ENCODE assay signal across 20 mouse cellular contexts in genomic region chr2:90822978-90823377, GRCm38 (mm10). TPM values are rescaled to one million over a fixed set of nuclear protein-coding genes. Genes with fewer than 3 reads are reported as not detected.
A peak's percentile ranks its signal among the peaks of the same experiment; 100 is the strongest.
DNase-seq lines count a peak whose midpoint lies in the region; ATAC-seq lines count a peak whose summit lies in the region.
"Had no signal": no experiment of that assay in that cellular context is flagged by ENCODE, and none has a peak within 500 bp of the region (broad histone marks: within the 10 kb centered on the region; RNA-seq: fewer than 3 reads in every experiment).

No protein-coding gene starts in this region.

- no peaks in the 10 kb centered on the region for H3K36me3 ChIP-seq in hindbrain, embryonic 16.5 days (ENCODE audit: control insufficient read depth, insufficient read depth, low read length)
- H3K36me3 ChIP-seq: embryonic facial prominence, embryonic 13.5 days; embryonic facial prominence, embryonic 15.5 days; forebrain, embryonic 10.5 days; forebrain, embryonic 12.5 days; G1E had no signal

- no peak for ATAC-seq in hindbrain, embryonic 16.5 days
- ATAC-seq: activated CD4-positive, CD25-positive, alpha-beta regulatory T cell, adult 4 months; Patski had no signal

- H3K4me1 ChIP-seq in hindbrain, embryonic 16.5 days (ENCODE audit: control insufficient read depth, insufficient read depth, low read depth, low read length), result no peaks in the 10 kb centered on the region
- H3K4me1 ChIP-seq: embryonic facial prominence, embryonic 13.5 days; embryonic facial prominence, embryonic 15.5 days; forebrain, embryonic 10.5 days; forebrain, embryonic 12.5 days had no signal

- no peak overlapping the region for H3K9ac ChIP-seq in hindbrain, embryonic 16.5 days (ENCODE audit: low read depth, low read length)
- H3K9ac ChIP-seq: embryonic facial prominence, embryonic 13.5 days; embryonic facial prominence, embryonic 15.5 days; forebrain, embryonic 12.5 days had no signal

- H3K27me3 ChIP-seq in hindbrain, embryonic 16.5 days (replicated peaks; ENCODE audit: control insufficient read depth, insufficient read depth, low read length), result no peaks in the 10 kb centered on the region
- H3K27me3 ChIP-seq: embryonic facial prominence, embryonic 13.5 days; embryonic facial prominence, embryonic 15.5 days; forebrain, embryonic 12.5 days; Patski had no signal

- DNase-seq in cerebellum, adult 9-10 months, result peak; percentile 61
- no peak for DNase-seq in cerebellum, postnatal 25 days
- DNase-seq in ES-CJ7 (ENCODE audit: low read depth, low spot score), result peak; percentile 77
- peak; percentile 90 for DNase-seq in R1 (ENCODE audit: low read depth, low spot score)
- no peak for DNase-seq in adrenal gland, adult 2 months
- no peak for DNase-seq in left cerebral cortex, adult 8-10 months (ENCODE audit: low spot score in 2 of 2)
- DNase-seq: adrenal gland, postnatal 10 days; adrenal gland, postnatal 25 days; embryo, embryonic 11 days had no signal

- H3K4me2 ChIP-seq in hindbrain, embryonic 16.5 days (ENCODE audit: low read length), result no peak overlapping the region
- H3K4me2 ChIP-seq: embryonic facial prominence, embryonic 13.5 days; embryonic facial prominence, embryonic 15.5 days; forebrain, embryonic 12.5 days had no signal

- no peak overlapping the region for H3K27ac ChIP-seq in hindbrain, embryonic 16.5 days (ENCODE audit: low read depth, low read length)
- H3K27ac ChIP-seq: embryonic facial prominence, embryonic 13.5 days; embryonic facial prominence, embryonic 15.5 days; forebrain, embryonic 10.5 days; forebrain, embryonic 12.5 days had no signal

- no peak overlapping the region for H3K4me3 ChIP-seq in hindbrain, embryonic 16.5 days (ENCODE audit: low read length)
- H3K4me3 ChIP-seq: embryonic facial prominence, embryonic 13.5 days; embryonic facial prominence, embryonic 15.5 days; erythroblast, embryonic 14.5 days; forebrain, embryonic 10.5 days; forebrain, embryonic 12.5 days had no signal

- 90% methylated on average over 2 of the region's 2 CpGs for WGBS in hindbrain, embryonic 16.5 days

- H3K9me3 ChIP-seq in hindbrain, embryonic 16.5 days (ENCODE audit: control insufficient read depth, low read length), result no peaks in the 10 kb centered on the region
- H3K9me3 ChIP-seq: embryonic facial prominence, embryonic 13.5 days; embryonic facial prominence, embryonic 15.5 days; forebrain, embryonic 10.5 days; forebrain, embryonic 12.5 days; G1E had no signal

RNA-seq across cellular contexts. Expression of gene Mtch2, which starts 24.0 kb away (rescaled TPM):
- polyA plus RNA-seq in hindbrain, embryonic 16.5 days (2015; fragmentation: Nextera tagmentation; extraction: Ambion mirVana), result 256 and 257 TPM in 2 replicates
- total RNA-seq in adrenal gland, adult 2 months (2021), result 100 to 1,000 TPM; 264 to 267 TPM
- 28.9 and 36.0 TPM in 2 replicates for polyA plus RNA-seq in adrenal gland, adult 2 months (2012; rRNA removed)
- total RNA-seq in left cerebral cortex, adult 8-10 months (2022), result 100 to 1,000 TPM in 3 of 4 experiments, 10 to 100 TPM in 1; 99.3 to 117 (median 109) TPM

RNA-seq across cellular contexts. Expression of gene Agbl2, which starts 40.5 kb away (rescaled TPM):
- polyA plus RNA-seq in hindbrain, embryonic 16.5 days (2015; fragmentation: Nextera tagmentation; extraction: Ambion mirVana), result 0.69 and 1.1 TPM in 2 replicates
- 1 to 10 TPM; 1.1 to 1.3 TPM for total RNA-seq in adrenal gland, adult 2 months (2021)
- 0.51 and 0.58 TPM in 2 replicates for polyA plus RNA-seq in adrenal gland, adult 2 months (2012; rRNA removed)
- total RNA-seq in left cerebral cortex, adult 8-10 months (2022), result 1 to 10 TPM in 3 of 4 experiments, under 1 TPM in 1; 0.75 to 1.5 (median 1.2) TPM
- total RNA-seq: common myeloid progenitor, adult 5-6 weeks had no signal
- polyA plus RNA-seq: activated CD4-positive, CD25-positive, alpha-beta regulatory T cell, adult 4 months; C2C12; erythroblast, embryonic 14.5 days; G1E; Patski had no signal

Comparison
In these comparisons a context has a peak if more than half of its experiments do, and no peak if none do; other contexts are left out.
1. DNase-seq: peak in cerebellum, adult 9-10 months (single experiment), ES-CJ7 (single experiment) and R1 (single experiment); none in cerebellum, postnatal 25 days (0 of 2), adrenal gland, adult 2 months (single experiment) and left cerebral cortex, adult 8-10 months (0 of 2).